Mouse (Mus musculus) erythroblast, embryonic 14.5 days (primary cell): Measurements from ENCODE around the gene Lyz1.

Source experiments
- GATA1 ChIP-seq: IDR thresholded peaks from 2 replicates; pipeline ENCODE4 v1.6.1; 2012; ENCODE audit warnings: low read length, inconsistent platforms, mixed read lengths
- TAL1 ChIP-seq: IDR thresholded peaks from 3 replicates; pipeline ENCODE4 v1.6.1; 2012; ENCODE audit warnings: low read length, inconsistent platforms, mixed read lengths

DNA sequence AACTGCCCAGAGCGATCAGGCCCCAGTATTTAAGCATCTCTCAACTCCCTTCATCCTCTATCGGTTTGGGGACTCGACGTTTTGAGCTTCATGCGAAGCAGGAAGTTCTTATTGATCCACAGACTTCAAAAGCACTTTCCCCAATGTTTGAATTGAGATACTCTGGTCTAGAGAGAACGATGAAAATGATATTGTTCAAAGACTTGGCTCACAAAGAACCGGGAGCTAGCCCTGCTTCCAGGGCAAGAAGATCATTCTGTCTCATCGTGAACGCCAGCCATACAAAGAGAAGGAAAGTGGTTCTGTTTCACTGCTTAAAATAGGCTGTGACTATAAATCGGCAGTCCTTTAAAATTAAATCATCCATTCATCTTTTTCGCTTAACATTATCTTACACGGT, 54.1 kb downstream of the Lyz1 start, which contains the start of gene 9530003J23Rik:
- no peak for TF ChIP-seq TAL1
- TF ChIP-seq GATA1, result no peak
